Mouse (Mus musculus): ENCODE data around the gene Stoml3. TPM values are rescaled to one million over a fixed set of nuclear protein-coding genes. Genes with fewer than 3 reads are reported as not detected.

Gene Stoml3
- polyA plus RNA-seq, 1 experiment from 2014 or later = not detected

- H3K27ac ChIP-seq (replicated peaks) = no peak overlapping the region
- no peak for DNase-seq (ENCODE audit: low spot score)
- no peaks in the 10 kb centered on the region for H3K9me3 ChIP-seq
- H3K4me3 ChIP-seq = no peak overlapping the region
- no peaks in the 10 kb centered on the region for H3K27me3 ChIP-seq (replicated peaks; ENCODE audit: low read depth, poor library complexity, severe bottlenecking)
- no peaks in the 10 kb centered on the region for H3K36me3 ChIP-seq (replicated peaks)
- 62% methylated on average over 10 of the region's 10 CpGs for WGBS
- H3K4me1 ChIP-seq = peaks cover 19% of the 10 kb centered on the region
Observed at GRCm38 (mm10) chr3:53555031-53555952, 66.8 kb downstream of the Stoml3 start.

GRCm38 (mm10) chr3:53557388-53558214, 69.1 kb downstream of the Stoml3 start:
- Histone ChIP-seq H3K27ac (replicated peaks) (no peak overlapping the region), H3K9me3 (no peaks in the 10 kb centered on the region), H3K4me3 (no peak overlapping the region), H3K27me3 (replicated peaks; ENCODE audit: low read depth, poor library complexity, severe bottlenecking) (no peaks in the 10 kb centered on the region), H3K36me3 (replicated peaks) (no peaks in the 10 kb centered on the region), H3K4me1 (peaks cover 35% of the 10 kb centered on the region)
- 91% methylated on average over 16 of the region's 16 CpGs for WGBS
- no peak for DNase-seq (ENCODE audit: low spot score)

Other genes with a start within 250 kb of the Stoml3 start
- gene Nhlrc3, start 25.3 kb upstream of the Stoml3 start, polyA plus RNA-seq (2016; fragmentation: Nextera tagmentation; extraction: Ambion mirVana) = 10.6 and 11.0 TPM in 2 replicates
- 23.5 and 24.7 TPM in 2 replicates for gene Proser1, start 25.0 kb upstream of the Stoml3 start, polyA plus RNA-seq (2016; fragmentation: Nextera tagmentation; extraction: Ambion mirVana)
- gene Frem2, start 168.7 kb downstream of the Stoml3 start, polyA plus RNA-seq (2016; fragmentation: Nextera tagmentation; extraction: Ambion mirVana) = 7.8 and 10.8 TPM in 2 replicates